Mouse (Mus musculus) megakaryocyte-erythroid progenitor cell, adult 5-6 weeks (primary cell): ENCODE measurements around the gene Ccdc97. TPM values are rescaled to one million over a fixed set of nuclear protein-coding genes. Genes with fewer than 3 reads are reported as not detected.
A peak's percentile ranks its signal among the peaks of the same experiment; 100 is the strongest.

Source experiments
- ATAC-seq: replicated peaks from 2 replicates; pipeline ENCODE4 v1.8.0; 2016; ENCODE audit warnings: mild to moderate bottlenecking, inconsistent platforms; ENCODE audit not compliant: severe bottlenecking, poor library complexity, low FRiP score, low TSS enrichment
- total RNA-seq, 2 experiments: library from RNA; stranded (forward) in 1 of 2; stranded (reverse) in 1 of 2; fragments of 200-1000, 215-1000 nt in 1 of 2; fragments of >200 nt in 1 of 2; fragmentation: Nextera tagmentation in 1 of 2; gene quantifications; 2 replicates each; pipeline ENCODE4 v1.2.3; 2014 to 2017

Ccdc97 gene
- total RNA-seq, 2 experiments from 2014 or later, result 18.6 to 59.8 TPM

GRCm38 (mm10) chr7:25674719-25675300 is 44.1 kb downstream of the Ccdc97 start, which contains the start of gene Tmem91:
TSS of gene Tmem91 (minus strand) at chr7:25675166.
- ATAC-seq, result peak; percentile 46; the same call in 1 of the 2 replicates

- 0 out of 2 replicates have a peak, but pooled peaks have one; percentile 16 for ATAC-seq
Measured at GRCm38 (mm10) chr7:25674297-25674696, 44.6 kb downstream of the Ccdc97 start.

GRCm38 (mm10) chr7:25672442-25672841 is 46.4 kb downstream of the Ccdc97 start:
- no peak for ATAC-seq

- ATAC-seq, result no peak
Measured at GRCm38 (mm10) chr7:25671686-25672085, 47.2 kb downstream of the Ccdc97 start.

GRCm38 (mm10) chr7:25670096-25670495 is 48.8 kb downstream of the Ccdc97 start:
- ATAC-seq, result no peak

- ATAC-seq, result no peak
Measured at GRCm38 (mm10) chr7:25669631-25670030, 49.3 kb downstream of the Ccdc97 start.

GRCm38 (mm10) chr7:25669158-25669557 is 49.7 kb downstream of the Ccdc97 start:
- ATAC-seq, result no peak

GRCm38 (mm10) chr7:25666381-25666780 is 52.5 kb downstream of the Ccdc97 start:
- ATAC-seq, result no peak

Other genes with a start within 250 kb of the Ccdc97 start
- gene Ceacam1, start 241.5 kb downstream of the Ccdc97 start, total RNA-seq (2014; fragmentation: Nextera tagmentation), result 6.6 and 6.8 TPM in 2 replicates
- gene Ceacam1, start 241.5 kb downstream of the Ccdc97 start, total RNA-seq (2017), result 1.3 and 6.4 TPM in 2 replicates
- gene Ceacam2, start 179.2 kb downstream of the Ccdc97 start, total RNA-seq (2014; fragmentation: Nextera tagmentation), result not detected in 2 replicates
- gene Ceacam2, start 179.2 kb downstream of the Ccdc97 start, total RNA-seq (2017), result not detected in 2 replicates
- gene Erich4, start 103.2 kb downstream of the Ccdc97 start, total RNA-seq (2014; fragmentation: Nextera tagmentation), result not detected in 2 replicates
- gene Erich4, start 103.2 kb downstream of the Ccdc97 start, total RNA-seq (2017), result not detected in 2 replicates
- gene Dmac2, start 99.7 kb downstream of the Ccdc97 start, total RNA-seq (2014; fragmentation: Nextera tagmentation), result 22.5 and 24.2 TPM in 2 replicates
- 30.4 and 35.9 TPM in 2 replicates for gene Dmac2, start 99.7 kb downstream of the Ccdc97 start, total RNA-seq (2017)
- gene B3gnt8, start 92.4 kb downstream of the Ccdc97 start, total RNA-seq (2014; fragmentation: Nextera tagmentation), result 8.2 TPM in 1 of 2 replicates, not detected in the other
- 0.19 and 0.46 TPM in 2 replicates for gene B3gnt8, start 92.4 kb downstream of the Ccdc97 start, total RNA-seq (2017)
- gene Bckdha, start 60.1 kb downstream of the Ccdc97 start, total RNA-seq (2014; fragmentation: Nextera tagmentation), result 20.2 and 27.4 TPM in 2 replicates
- 22.6 and 25.8 TPM in 2 replicates for gene Bckdha, start 60.1 kb downstream of the Ccdc97 start, total RNA-seq (2017)
- gene Exosc5, start 59.9 kb downstream of the Ccdc97 start, total RNA-seq (2014; fragmentation: Nextera tagmentation), result 69.2 and 123 TPM in 2 replicates
- gene Exosc5, start 59.9 kb downstream of the Ccdc97 start, total RNA-seq (2017), result 34.9 and 43.9 TPM in 2 replicates
- gene Tmem91, start 43.9 kb downstream of the Ccdc97 start, total RNA-seq (2014; fragmentation: Nextera tagmentation), result 2.2 TPM in 1 of 2 replicates, not detected in the other
- not detected in 2 replicates for gene Tmem91, start 43.9 kb downstream of the Ccdc97 start, total RNA-seq (2017)
- 34.6 and 35.2 TPM in 2 replicates for gene B9d2, start 38.3 kb downstream of the Ccdc97 start, total RNA-seq (2014; fragmentation: Nextera tagmentation)
- 42.8 and 45.5 TPM in 2 replicates for gene B9d2, start 38.3 kb downstream of the Ccdc97 start, total RNA-seq (2017)
- 156 and 169 TPM in 2 replicates for gene Tgfb1, start 32.1 kb downstream of the Ccdc97 start, total RNA-seq (2014; fragmentation: Nextera tagmentation)
- gene Tgfb1, start 32.1 kb downstream of the Ccdc97 start, total RNA-seq (2017), result 26.0 and 27.0 TPM in 2 replicates
- gene Hnrnpul1, start 35.7 kb upstream of the Ccdc97 start, total RNA-seq (2014; fragmentation: Nextera tagmentation), result 171 and 188 TPM in 2 replicates
- 139 and 159 TPM in 2 replicates for gene Hnrnpul1, start 35.7 kb upstream of the Ccdc97 start, total RNA-seq (2017)
- gene Axl, start 69.6 kb upstream of the Ccdc97 start, total RNA-seq (2014; fragmentation: Nextera tagmentation), result 0.68 and 1.0 TPM in 2 replicates
- 0.70 and 1.4 TPM in 2 replicates for gene Axl, start 69.6 kb upstream of the Ccdc97 start, total RNA-seq (2017)
- gene Cyp2s1, start 97.8 kb upstream of the Ccdc97 start, total RNA-seq (2014; fragmentation: Nextera tagmentation), result not detected in 2 replicates
- gene Cyp2s1, start 97.8 kb upstream of the Ccdc97 start, total RNA-seq (2017), result not detected in 2 replicates
- gene Cyp2b10, start 178.5 kb upstream of the Ccdc97 start, total RNA-seq (2014; fragmentation: Nextera tagmentation), result not detected in 2 replicates
- gene Cyp2b10, start 178.5 kb upstream of the Ccdc97 start, total RNA-seq (2017), result not detected in 2 replicates